Mouse (Mus musculus) right cerebral cortex, adult 2 months (tissue): Measurements from ENCODE around the gene Drc1.

Experiments
- DNase-seq, 2 experiments: peaks; one replicate each; pipeline ENCODE4 v3.0.0; 2021 to 2022; ENCODE audit warnings: low spot score in 2 of 2

Gene Drc1

GRCm38 (mm10) chr5:30411524-30411923, 130.3 kb downstream of the Drc1 start:
- DNase-seq = no peak

GRCm38 (mm10) chr5:30415381-30415780, 134.2 kb downstream of the Drc1 start:
- DNase-seq = no peak

- no peak for DNase-seq
Observed at GRCm38 (mm10) chr5:30415876-30416275, 134.7 kb downstream of the Drc1 start.
